Mouse (Mus musculus) heart, adult 2 months (tissue): ENCODE measurements around the gene Htra3.

Source experiments
- CTCF ChIP-seq: fragments of 200-600 bp; IDR thresholded peaks from 2 replicates; pipeline ENCODE4 v1.8.1; 2022; ENCODE audit warnings: antibody characterized with exemption, mild to moderate bottlenecking, moderate library complexity
- EP300 ChIP-seq: fragments of 200-500 bp; IDR thresholded peaks from 2 replicates; pipeline ENCODE4 v1.6.1; 2011; ENCODE audit warnings: low read depth, low read length, control low read depth; ENCODE audit not compliant: insufficient read depth
- POLR2A ChIP-seq: fragments of 200-500 bp; IDR thresholded peaks from 2 replicates; pipeline ENCODE4 v1.6.1; 2011; ENCODE audit warnings: mild to moderate bottlenecking, low read depth, low read length, control low read depth; ENCODE audit not compliant: insufficient read depth

GRCm38 (mm10) chr5:35687098-35687497 lies 7.5 kb upstream of the Htra3 start:
- TF ChIP-seq CTCF (no peak), POLR2A (no peak), EP300 (no peak)
